Mouse (Mus musculus): Measurements from ENCODE around the gene Cry2. TPM values are rescaled to one million over a fixed set of nuclear protein-coding genes. Genes with fewer than 3 reads are reported as not detected.
"Not testable (repeated sequence)": the region's sequence is repeated elsewhere in the genome, so short reads cannot be mapped to it uniquely, and the experiment has no call there.

Cry2 gene
- total RNA-seq (2022) = 100 to 1,000 TPM; 105 to 117 (median 110) TPM

- DNase-seq (ENCODE audit: low spot score in 2 of 2) = peak; percentile 99
Observed at GRCm38 (mm10) chr2:92433578-92434374, at the start of gene Cry2. TSS of gene Cry2 (minus strand) at chr2:92434043.

- no peak for DNase-seq (ENCODE audit: low spot score in 2 of 2)
Observed at GRCm38 (mm10) chr2:92483505-92483904, 49.7 kb upstream of the Cry2 start.

- no peak for DNase-seq (ENCODE audit: low spot score in 2 of 2)
Observed at GRCm38 (mm10) chr2:92482551-92482950, 48.7 kb upstream of the Cry2 start.

GRCm38 (mm10) chr2:92478313-92478688 lies 44.5 kb upstream of the Cry2 start:
- no peak for DNase-seq (ENCODE audit: low spot score in 2 of 2)

GRCm38 (mm10) chr2:92477672-92478312 lies 43.9 kb upstream of the Cry2 start:
- no peak for DNase-seq (ENCODE audit: low spot score in 2 of 2)

- not testable (repeated sequence) for DNase-seq (ENCODE audit: low spot score in 2 of 2)
Observed at GRCm38 (mm10) chr2:92476580-92476979, 42.7 kb upstream of the Cry2 start.

GRCm38 (mm10) chr2:92475711-92476110 lies 41.9 kb upstream of the Cry2 start:
- no peak for DNase-seq (ENCODE audit: low spot score in 2 of 2)

GRCm38 (mm10) chr2:92474920-92475319 lies 41.1 kb upstream of the Cry2 start:
- DNase-seq (ENCODE audit: low spot score in 2 of 2) = no peak

GRCm38 (mm10) chr2:92471886-92472670 lies 38.2 kb upstream of the Cry2 start:
- no peak for DNase-seq (ENCODE audit: low spot score in 2 of 2)

GRCm38 (mm10) chr2:92464690-92465089 lies 30.8 kb upstream of the Cry2 start:
- no peak for DNase-seq (ENCODE audit: low spot score in 2 of 2)

GRCm38 (mm10) chr2:92461215-92461614 lies 27.4 kb upstream of the Cry2 start:
- no peak for DNase-seq (ENCODE audit: low spot score in 2 of 2)

- DNase-seq (ENCODE audit: low spot score in 2 of 2) = no peak
Observed at GRCm38 (mm10) chr2:92459921-92460707, 26.3 kb upstream of the Cry2 start, which contains the start of gene Slc35c1. TSS of gene Slc35c1 (minus strand) at chr2:92460538.

- DNase-seq (ENCODE audit: low spot score in 2 of 2) = peak; percentile 64 to 74
Observed at GRCm38 (mm10) chr2:92459141-92459920, 25.5 kb upstream of the Cry2 start.

GRCm38 (mm10) chr2:92458481-92458880 lies 24.6 kb upstream of the Cry2 start:
- no peak for DNase-seq (ENCODE audit: low spot score in 2 of 2)

- DNase-seq (ENCODE audit: low spot score in 2 of 2) = no peak
Observed at GRCm38 (mm10) chr2:92456970-92457530, 23.2 kb upstream of the Cry2 start.

GRCm38 (mm10) chr2:92455704-92456103 lies 21.9 kb upstream of the Cry2 start:
- DNase-seq (ENCODE audit: low spot score in 2 of 2) = no peak

- no peak for DNase-seq (ENCODE audit: low spot score in 2 of 2)
Observed at GRCm38 (mm10) chr2:92454166-92454565, 20.3 kb upstream of the Cry2 start.

- no peak for DNase-seq (ENCODE audit: low spot score in 2 of 2)
Observed at GRCm38 (mm10) chr2:92451126-92451525, 17.3 kb upstream of the Cry2 start.

- DNase-seq (ENCODE audit: low spot score in 2 of 2) = no peak
Observed at GRCm38 (mm10) chr2:92447121-92447740, 13.4 kb upstream of the Cry2 start.

GRCm38 (mm10) chr2:92446656-92447055 lies 12.8 kb upstream of the Cry2 start:
- no peak for DNase-seq (ENCODE audit: low spot score in 2 of 2)
